Mouse (Mus musculus) kidney, postnatal 0 days (tissue): ENCODE results near the gene Pip5k1c. TPM values are rescaled to one million over a fixed set of nuclear protein-coding genes. Genes with fewer than 3 reads are reported as not detected.

Experiments
- ATAC-seq: fragments of 200-750 bp; cut with Nextera tagmentation; replicated peaks from 2 replicates; pipeline ENCODE4 v1.8.0; 2017; ENCODE audit warnings: low read depth, moderate number of reproducible peaks, moderate TSS enrichment, moderate library complexity; ENCODE audit not compliant: low FRiP score
- DNase-seq: peaks from one replicate; pipeline ENCODE4 v3.0.0-alpha.2; 2016; ENCODE audit warnings: low spot score
- H3K27ac ChIP-seq: fragments of 300-500 bp; sonication (generic); 2 replicates; pipeline ENCODE4 v1.5.1; 2014; ENCODE audit warnings: mild to moderate bottlenecking
- H3K27me3 ChIP-seq: fragments of 300-500 bp; sonication (generic); 2 replicates; pipeline ENCODE4 v1.6.1; 2014; ENCODE audit warnings: low read length, mixed read lengths; ENCODE audit not compliant: insufficient read depth
- H3K36me3 ChIP-seq: fragments of 300-500 bp; sonication (generic); 2 replicates; pipeline ENCODE4 v1.6.1; 2014; ENCODE audit warnings: low read length, mixed read lengths; ENCODE audit not compliant: insufficient read depth
- H3K4me1 ChIP-seq: fragments of 300-500 bp; sonication (generic); replicated peaks from 2 replicates; pipeline ENCODE4 v1.6.1; 2014; ENCODE audit warnings: antibody characterized with exemption, low read length, mixed read lengths; ENCODE audit not compliant: insufficient read depth
- H3K4me2 ChIP-seq: fragments of 300-500 bp; sonication (generic); 2 replicates; pipeline ENCODE4 v1.6.1; 2014; ENCODE audit warnings: mild to moderate bottlenecking, low read length, moderate library complexity, mixed read lengths
- H3K4me3 ChIP-seq: fragments of 300-500 bp; sonication (generic); replicated peaks from 2 replicates; pipeline ENCODE4 v1.5.1; 2014; ENCODE audit warnings: low read depth, low read length
- H3K9ac ChIP-seq: fragments of 300-500 bp; sonication (generic); 2 replicates; pipeline ENCODE4 v1.6.1; 2014; ENCODE audit warnings: low read depth, low read length
- H3K9me3 ChIP-seq: fragments of 300-500 bp; sonication (generic); replicated peaks from 2 replicates; pipeline ENCODE4 v1.6.1; 2016; ENCODE audit warnings: low read length, inconsistent platforms, mixed read lengths
- CTCF ChIP-seq: IDR thresholded peaks from 2 replicates; pipeline ENCODE4 v1.5.1; 2016; ENCODE audit warnings: antibody characterized with exemption, low read depth, mild to moderate bottlenecking, moderate library complexity
- WGBS: fragments of 180-500 bp; shearing (Covaris S2); extraction: QIAGEN DNeasy Blood & Tissue Kit; methylation state at CpG from one replicate; pipeline ENCODE4 v1.1.7; 2014; 5-methylcytosine and 5-hydroxymethylcytosine counted together
- microRNA-seq: library from miRNA; unstranded; fragments of <30 nt; microRNA quantifications from one replicate; pipeline ENCODE4, GENCODE M21; 2016
- polyA plus RNA-seq: library from polyadenylated mRNA; unstranded; fragments of >200 nt; fragmentation: Nextera tagmentation; extraction: Ambion mirVana; gene quantifications from 2 replicates; pipeline ENCODE4 v1.2.1, GENCODE M21; 2015

The Pip5k1c gene
- polyA plus RNA-seq, 1 experiment from 2014 or later: 37.8 TPM

DNA sequence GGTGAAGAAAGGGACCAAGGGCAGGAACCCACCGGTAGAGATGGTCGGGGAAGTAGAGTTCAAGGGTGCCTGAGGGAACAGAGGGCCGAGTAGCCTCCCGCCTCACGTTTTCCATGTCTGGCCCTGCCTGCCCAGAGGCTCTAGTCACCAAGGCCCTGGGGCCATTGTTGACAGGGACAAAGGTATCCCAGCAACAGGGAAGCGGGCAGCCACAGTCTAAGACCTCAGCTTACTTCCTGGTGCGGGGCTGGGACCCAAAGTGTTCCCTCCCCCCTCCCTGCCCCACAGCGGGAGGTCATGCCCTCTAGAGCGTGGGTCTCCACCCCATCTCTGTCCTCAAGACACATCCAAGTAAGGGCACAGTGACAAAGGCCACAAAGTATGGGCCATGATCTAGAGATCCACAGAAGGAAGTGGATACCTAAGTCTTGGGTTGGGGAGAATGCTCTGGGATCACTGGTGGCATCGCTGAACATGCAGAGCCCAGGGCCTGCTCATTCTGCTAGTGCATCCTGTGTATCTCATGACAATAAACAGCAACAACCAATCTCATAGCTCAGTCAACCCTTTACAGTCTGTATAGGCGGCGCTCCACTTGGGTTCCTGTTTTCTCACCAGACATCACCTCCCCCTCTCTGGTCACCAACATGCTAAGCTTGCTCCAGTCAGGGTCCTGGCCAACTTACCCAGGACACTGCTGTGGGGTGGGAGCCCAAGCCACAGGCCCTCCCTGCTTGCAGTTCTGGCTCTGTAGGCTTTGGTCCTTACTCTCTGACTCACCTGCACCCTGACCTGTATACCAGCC is 73.1 kb downstream of the Pip5k1c start, which contains the start of gene 4930404N11Rik:
Gene 4930404N11Rik, minus strand, starts transcription at position 145 of the 805 bp plus-strand sequence.
- no peaks in the 10 kb centered on the region for H3K9me3 ChIP-seq
- H3K36me3 ChIP-seq: peaks cover 41% of the 10 kb centered on the region
- no peak; the same call in 1 of the 2 replicates for ATAC-seq
- H3K4me2 ChIP-seq: peak within 1 kb of the TSS; percentile 52
- peaks cover 18% of the 10 kb centered on the region for H3K4me1 ChIP-seq
- H3K27ac ChIP-seq: no peak within 1 kb of the TSS
- no peak within 1 kb of the TSS; the same call in 1 of the 2 replicates for H3K4me3 ChIP-seq
- no peaks in the 10 kb centered on the region for H3K27me3 ChIP-seq
- TF ChIP-seq CTCF: no peak
- peak within 1 kb of the TSS; percentile 39; the same call in 1 of the 2 replicates for H3K9ac ChIP-seq
- DNase-seq: no peak
- WGBS: 45% methylated on average over 12 of the region's 12 CpGs

DNA sequence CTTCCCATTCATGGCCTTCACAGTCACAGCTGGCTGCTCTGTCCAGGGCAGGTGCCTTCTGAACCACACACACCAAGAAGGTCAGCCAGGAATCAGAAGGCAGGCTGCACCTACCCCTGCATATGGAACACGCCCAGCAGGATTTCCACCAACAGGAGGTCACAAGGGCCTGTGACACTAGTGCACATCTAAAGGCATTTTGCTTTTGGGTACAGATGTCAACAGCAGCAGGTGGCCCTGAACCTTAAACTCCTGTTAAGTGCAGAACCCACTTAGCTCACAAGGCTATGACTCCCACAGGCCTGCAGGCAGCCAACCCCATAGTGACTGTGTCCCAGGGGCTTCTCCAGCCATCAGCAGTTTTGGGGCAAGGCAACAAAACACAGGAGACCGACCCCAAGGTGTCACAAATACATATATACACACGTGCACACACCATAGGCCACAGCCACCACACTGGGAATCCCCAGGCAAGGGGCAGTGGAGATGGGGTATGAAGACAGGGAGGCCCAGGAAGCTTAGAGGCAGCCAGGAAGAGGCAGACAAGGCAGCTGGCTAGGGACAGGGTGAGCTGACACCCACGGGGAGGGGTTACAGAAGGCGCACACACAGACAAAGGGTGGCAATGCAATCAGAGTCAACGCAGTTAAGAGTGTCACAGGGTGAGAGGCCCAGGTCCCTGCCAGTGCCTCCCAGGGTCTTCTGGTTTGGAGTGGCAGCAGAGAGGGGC is 73.9 kb downstream of the Pip5k1c start:
- 72% methylated on average over 6 of the region's 6 CpGs for WGBS
- peak; percentile 19; the same call in 1 of the 2 replicates for ATAC-seq
- no peak overlapping the region for H3K4me3 ChIP-seq

DNA sequence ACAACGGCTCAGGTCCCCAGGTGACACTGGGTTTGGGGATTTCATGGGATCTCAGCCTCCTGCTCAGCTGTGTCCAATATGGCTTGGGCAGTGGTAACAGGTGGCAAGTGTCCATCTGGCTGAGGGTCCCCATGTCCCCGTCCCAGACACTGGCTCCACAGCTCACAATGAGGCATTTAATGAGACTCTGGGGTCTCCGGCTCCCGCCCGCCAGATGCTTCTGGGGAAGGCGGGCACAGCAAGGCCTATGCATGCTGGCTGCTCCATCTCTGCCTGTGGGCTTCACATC is 74.4 kb downstream of the Pip5k1c start:
- ATAC-seq: no peak
- TF ChIP-seq CTCF: no peak
- WGBS: 85% methylated on average over 6 of the region's 6 CpGs

More for the DNA sequence above, 73.9 kb downstream of the Pip5k1c start:
- Histone ChIP-seq H3K27me3 (no peaks in the 10 kb centered on the region), H3K4me1 (peaks cover 18% of the 10 kb centered on the region), H3K4me2 (no peak overlapping the region), H3K36me3 (peaks cover 49% of the 10 kb centered on the region), H3K9me3 (no peaks in the 10 kb centered on the region), H3K27ac (no peak overlapping the region), H3K9ac (no peak overlapping the region)
- no peak for DNase-seq
- TF ChIP-seq CTCF: no peak

More for the DNA sequence above, 74.4 kb downstream of the Pip5k1c start:
- no peaks in the 10 kb centered on the region for H3K9me3 ChIP-seq
- no peak overlapping the region for H3K4me2 ChIP-seq
- peaks cover 18% of the 10 kb centered on the region for H3K4me1 ChIP-seq
- H3K9ac ChIP-seq: no peak overlapping the region
- no peak for DNase-seq
- H3K27ac ChIP-seq: no peak overlapping the region
- H3K27me3 ChIP-seq: no peaks in the 10 kb centered on the region
- no peak overlapping the region for H3K4me3 ChIP-seq
- peaks cover 50% of the 10 kb centered on the region for H3K36me3 ChIP-seq

Small RNA genes lying within 50 kb of the gene (microRNA-seq; reads per million reads assigned to microRNA genes)
- gene Mir3057: 4.8 reads per million, percentile 14 among the genes with 10 or more reads in this experiment

Other genes with a start within 250 kb of the Pip5k1c start
- gene Sgta, start 232.8 kb upstream of the Pip5k1c start, polyA plus RNA-seq: 161 and 168 TPM in 2 replicates
- gene Thop1, start 222.9 kb upstream of the Pip5k1c start, polyA plus RNA-seq: 30.6 and 34.2 TPM in 2 replicates
- gene Creb3l3, start 194.1 kb upstream of the Pip5k1c start, polyA plus RNA-seq: 0.29 and 0.36 TPM in 2 replicates
- gene Map2k2, start 187.0 kb upstream of the Pip5k1c start, polyA plus RNA-seq: 162 and 166 TPM in 2 replicates
- gene Zbtb7a, start 157.7 kb upstream of the Pip5k1c start, polyA plus RNA-seq: 33.7 and 37.4 TPM in 2 replicates
- gene Pias4, start 125.0 kb upstream of the Pip5k1c start, polyA plus RNA-seq: 28.4 and 32.0 TPM in 2 replicates
- 560 and 590 TPM in 2 replicates for gene Eef2, start 116.3 kb upstream of the Pip5k1c start, polyA plus RNA-seq
- 42.8 and 43.3 TPM in 2 replicates for gene Dapk3, start 110.0 kb upstream of the Pip5k1c start, polyA plus RNA-seq
- not detected in 2 replicates for gene 4930442H23Rik, start 109.1 kb upstream of the Pip5k1c start, polyA plus RNA-seq
- gene Nmrk2, start 90.9 kb upstream of the Pip5k1c start, polyA plus RNA-seq: not detected in 2 replicates
- gene Atcay, start 62.1 kb upstream of the Pip5k1c start, polyA plus RNA-seq: 0.32 TPM in 1 of 2 replicates, not detected in the other
- 3.1 and 4.6 TPM in 2 replicates for gene Zfr2, start 59.8 kb upstream of the Pip5k1c start, polyA plus RNA-seq
- 3.9 and 5.5 TPM in 2 replicates for gene Matk, start 40.0 kb upstream of the Pip5k1c start, polyA plus RNA-seq
- 259 and 283 TPM in 2 replicates for gene Mrpl54, start 26.0 kb upstream of the Pip5k1c start, polyA plus RNA-seq
- gene Apba3, start 26.0 kb upstream of the Pip5k1c start, polyA plus RNA-seq: 55.7 and 60.5 TPM in 2 replicates
- gene Tjp3, start 1.4 kb upstream of the Pip5k1c start, polyA plus RNA-seq: 19.0 and 19.1 TPM in 2 replicates
- gene Cactin, start 28.1 kb downstream of the Pip5k1c start, polyA plus RNA-seq: 24.5 and 26.4 TPM in 2 replicates
- gene Tbxa2r, start 35.8 kb downstream of the Pip5k1c start, polyA plus RNA-seq: 16.1 and 17.5 TPM in 2 replicates
- gene Gipc3, start 50.3 kb downstream of the Pip5k1c start, polyA plus RNA-seq: 0.07 and 0.13 TPM in 2 replicates
- 92.4 and 99.0 TPM in 2 replicates for gene Hmg20b, start 57.5 kb downstream of the Pip5k1c start, polyA plus RNA-seq
- 11.3 and 11.6 TPM in 2 replicates for gene Mfsd12, start 64.5 kb downstream of the Pip5k1c start, polyA plus RNA-seq
- 0.45 and 0.59 TPM in 2 replicates for gene 4930404N11Rik, start 72.9 kb downstream of the Pip5k1c start, polyA plus RNA-seq
- 67.5 and 70.6 TPM in 2 replicates for gene Fzr1, start 85.6 kb downstream of the Pip5k1c start, polyA plus RNA-seq
- gene Dohh, start 91.5 kb downstream of the Pip5k1c start, polyA plus RNA-seq: 74.3 and 80.6 TPM in 2 replicates
- gene Gm48551, start 91.5 kb downstream of the Pip5k1c start, polyA plus RNA-seq: 1.9 and 2.1 TPM in 2 replicates
- 0.82 and 1.9 TPM in 2 replicates for gene Gm48552, start 96.0 kb downstream of the Pip5k1c start, polyA plus RNA-seq
- gene Smim24, start 100.1 kb downstream of the Pip5k1c start, polyA plus RNA-seq: 62.4 and 68.6 TPM in 2 replicates
- 62.3 and 72.5 TPM in 2 replicates for gene Nfic, start 162.7 kb downstream of the Pip5k1c start, polyA plus RNA-seq
- 0.30 and 0.47 TPM in 2 replicates for gene Celf5, start 189.7 kb downstream of the Pip5k1c start, polyA plus RNA-seq
- 56.1 and 63.3 TPM in 2 replicates for gene Ncln, start 203.4 kb downstream of the Pip5k1c start, polyA plus RNA-seq
- gene S1pr4, start 207.2 kb downstream of the Pip5k1c start, polyA plus RNA-seq: 1.7 and 1.8 TPM in 2 replicates
- gene Gna15, start 231.3 kb downstream of the Pip5k1c start, polyA plus RNA-seq: 0.80 and 0.92 TPM in 2 replicates